Mouse (Mus musculus) thymus, postnatal 36 days (tissue): ENCODE data around the gene Lclat1.

Experiments
- DNase-seq, 2 experiments: peaks; one replicate each; pipeline ENCODE4 v3.0.0; 2022; ENCODE audit warnings: mixed read lengths in 2 of 2

Lclat1 gene

DNA sequence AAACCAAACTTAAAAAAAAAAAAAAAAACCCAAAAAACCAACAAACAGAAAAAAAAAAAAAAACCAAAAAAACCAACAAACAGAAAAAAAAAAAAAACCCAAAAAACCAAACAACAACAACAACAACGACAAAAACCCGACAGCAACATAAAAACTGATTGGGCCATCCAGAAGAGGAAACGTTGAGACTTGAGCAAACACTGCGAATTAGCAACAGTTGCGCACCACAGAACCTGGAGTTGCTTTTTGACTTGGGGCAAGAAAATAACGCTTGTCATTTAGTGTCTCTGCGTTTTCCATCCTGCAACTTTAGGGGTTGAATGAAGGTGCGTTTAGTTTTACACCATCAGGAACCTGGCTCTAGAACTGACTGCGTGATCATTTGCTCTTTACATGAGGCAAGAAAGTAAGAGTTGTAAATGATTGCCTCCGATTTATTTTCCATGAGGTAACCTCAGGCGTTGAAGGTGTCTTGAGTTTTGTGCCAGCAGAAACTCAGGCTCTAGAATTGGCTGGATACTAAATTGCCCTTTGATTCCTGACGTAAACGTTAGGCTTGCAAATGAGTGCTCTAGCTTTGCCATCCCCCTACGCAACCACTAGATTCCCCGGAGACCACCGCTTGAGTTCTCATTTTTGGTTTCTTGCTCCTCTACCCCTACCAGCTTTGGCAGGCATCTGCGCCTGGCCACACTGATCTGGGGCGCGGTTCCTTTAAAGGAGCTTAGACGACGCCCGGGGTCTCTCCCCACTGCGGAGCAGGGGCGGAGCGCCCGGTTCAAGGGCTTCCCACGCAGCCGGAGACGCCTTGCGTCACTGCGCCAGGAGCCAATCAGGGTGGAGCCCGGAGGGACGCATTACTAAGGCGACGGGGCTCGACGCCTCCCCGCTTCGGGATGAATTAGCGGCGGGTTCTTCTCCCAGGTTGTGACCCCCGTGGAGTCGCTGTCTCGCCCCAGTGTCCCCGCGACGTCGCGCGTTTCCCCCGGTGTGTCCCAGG lies at the start of gene Lclat1:
Lclat1 (plus strand) TSS at position 828 of the 1,000 bp plus-strand sequence.
- DNase-seq = peak; percentile 94 to 97

DNA sequence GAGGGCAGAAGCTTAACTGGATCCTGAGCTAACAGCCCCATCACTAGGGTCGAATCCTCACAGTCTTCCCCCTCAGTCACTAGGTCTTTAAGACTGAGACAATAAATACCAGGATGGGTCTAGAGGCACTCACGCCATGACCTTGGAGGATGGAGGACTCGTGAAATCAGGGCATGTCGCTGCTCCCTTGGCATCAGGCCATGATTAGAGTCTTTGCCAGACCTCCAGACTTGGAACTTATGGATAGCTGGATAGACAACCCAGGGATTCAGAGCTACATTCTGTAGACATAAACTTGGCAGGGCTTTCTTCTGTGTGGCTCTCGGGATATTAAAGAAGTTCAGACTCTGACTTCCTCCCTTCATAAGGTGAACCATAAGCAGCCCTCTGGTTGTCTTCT lies 49.5 kb upstream of the Lclat1 start:
- DNase-seq = no peak

DNA sequence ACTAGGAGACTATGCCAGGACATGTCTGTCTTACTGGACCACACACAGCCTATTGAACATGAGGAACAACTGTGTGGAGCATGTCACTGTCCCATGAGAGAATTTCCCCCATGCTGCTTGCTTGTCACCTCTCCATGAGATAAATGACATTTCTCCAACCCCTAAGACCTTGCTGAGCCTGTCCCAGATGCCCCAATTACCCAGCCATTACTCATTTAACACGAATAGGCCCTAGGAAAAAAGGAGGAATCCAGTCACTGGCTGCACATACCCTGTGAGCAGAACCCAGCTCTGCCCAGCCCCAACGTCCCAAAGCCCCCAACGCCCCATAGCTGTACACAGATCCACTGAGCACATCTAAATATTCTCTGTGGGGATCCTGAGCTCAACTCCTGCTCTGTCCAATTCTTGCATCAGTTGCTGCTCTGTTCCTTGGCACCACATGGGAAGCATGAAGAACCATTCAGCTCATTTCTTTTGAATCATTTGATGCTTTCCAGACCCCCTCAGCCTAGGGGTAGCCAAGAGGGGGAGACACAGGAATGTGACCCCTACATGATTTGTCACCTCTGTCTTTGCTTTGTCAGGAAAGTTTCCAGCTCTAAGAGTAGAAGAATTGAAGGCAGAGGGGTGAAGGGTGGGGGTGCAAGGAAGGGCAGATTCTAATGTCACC lies 47.4 kb upstream of the Lclat1 start:
- no peak for DNase-seq

DNA sequence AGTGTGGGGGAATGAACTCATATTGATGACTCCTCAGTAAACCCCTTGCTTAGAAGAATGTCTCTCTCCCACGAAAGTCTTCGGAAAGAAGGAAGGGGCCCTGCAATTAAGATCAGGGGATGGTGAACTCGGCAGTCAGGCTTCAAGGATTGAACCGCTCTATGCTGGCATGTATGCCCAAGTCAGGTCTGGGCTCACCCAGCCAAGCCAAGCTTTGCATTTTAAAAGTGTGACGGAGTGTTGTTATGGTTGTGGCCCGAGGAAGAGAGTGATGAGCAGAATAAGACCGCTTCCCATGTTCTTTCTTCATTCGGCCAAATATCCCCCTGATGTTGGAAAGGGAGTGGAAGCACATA lies 46.9 kb upstream of the Lclat1 start:
- DNase-seq = no peak

DNA sequence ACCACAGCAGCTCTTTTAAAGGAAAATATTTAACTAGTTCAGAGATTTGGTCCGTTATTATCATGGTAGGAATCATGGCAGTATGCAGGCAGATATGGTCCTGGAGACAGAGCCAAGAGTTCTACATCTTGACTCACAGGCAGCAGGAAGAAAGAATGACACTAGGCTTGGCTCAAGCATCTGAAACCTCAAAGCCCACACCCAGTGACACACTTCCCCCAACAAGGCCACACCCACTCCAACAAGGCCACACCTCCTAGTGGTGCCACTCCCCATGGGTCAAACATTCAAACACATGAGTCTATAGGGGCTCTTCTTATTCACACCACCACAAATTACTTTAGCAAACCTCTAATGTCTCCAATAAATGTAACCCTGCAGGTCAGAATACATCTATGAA lies 45.1 kb upstream of the Lclat1 start:
- DNase-seq = no peak

DNA sequence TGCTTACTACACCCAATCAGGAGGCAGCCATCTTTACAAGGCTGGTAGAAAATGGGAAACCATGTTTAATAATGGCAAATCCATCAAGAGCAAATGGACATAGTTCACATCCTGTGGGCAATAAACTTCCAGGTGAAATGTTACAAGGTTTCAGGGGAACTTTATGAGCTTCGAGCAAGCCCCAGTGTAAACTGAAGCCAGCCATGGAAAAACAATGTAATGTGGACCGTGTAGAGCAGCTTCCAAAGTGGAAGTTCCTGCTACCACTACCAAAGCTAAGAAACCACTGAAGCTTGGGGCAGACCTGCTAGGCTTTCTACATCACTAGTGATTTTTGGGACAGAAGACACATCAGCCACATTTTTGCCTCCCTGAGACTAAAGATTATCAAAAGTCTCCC lies 44.5 kb upstream of the Lclat1 start:
- DNase-seq = no peak

DNA sequence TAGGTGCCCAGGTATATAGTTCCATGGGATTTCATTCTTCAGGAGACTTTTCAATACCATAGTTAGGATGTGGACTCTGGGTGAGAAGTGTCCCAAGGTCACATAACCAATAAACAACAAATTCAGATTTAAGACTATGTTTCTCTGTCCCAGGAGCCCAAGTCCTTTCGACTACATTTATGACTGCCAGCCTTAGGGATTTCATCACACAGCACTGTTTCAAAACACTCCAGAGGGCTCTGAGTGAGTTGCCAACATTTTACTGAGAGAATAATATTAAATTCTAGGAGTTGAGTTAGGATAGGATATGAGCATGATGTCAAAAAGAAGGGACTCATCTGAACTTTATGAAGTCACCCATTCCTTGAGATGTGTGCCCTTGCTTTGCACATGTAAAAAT lies 44.0 kb upstream of the Lclat1 start:
- DNase-seq = no peak

DNA sequence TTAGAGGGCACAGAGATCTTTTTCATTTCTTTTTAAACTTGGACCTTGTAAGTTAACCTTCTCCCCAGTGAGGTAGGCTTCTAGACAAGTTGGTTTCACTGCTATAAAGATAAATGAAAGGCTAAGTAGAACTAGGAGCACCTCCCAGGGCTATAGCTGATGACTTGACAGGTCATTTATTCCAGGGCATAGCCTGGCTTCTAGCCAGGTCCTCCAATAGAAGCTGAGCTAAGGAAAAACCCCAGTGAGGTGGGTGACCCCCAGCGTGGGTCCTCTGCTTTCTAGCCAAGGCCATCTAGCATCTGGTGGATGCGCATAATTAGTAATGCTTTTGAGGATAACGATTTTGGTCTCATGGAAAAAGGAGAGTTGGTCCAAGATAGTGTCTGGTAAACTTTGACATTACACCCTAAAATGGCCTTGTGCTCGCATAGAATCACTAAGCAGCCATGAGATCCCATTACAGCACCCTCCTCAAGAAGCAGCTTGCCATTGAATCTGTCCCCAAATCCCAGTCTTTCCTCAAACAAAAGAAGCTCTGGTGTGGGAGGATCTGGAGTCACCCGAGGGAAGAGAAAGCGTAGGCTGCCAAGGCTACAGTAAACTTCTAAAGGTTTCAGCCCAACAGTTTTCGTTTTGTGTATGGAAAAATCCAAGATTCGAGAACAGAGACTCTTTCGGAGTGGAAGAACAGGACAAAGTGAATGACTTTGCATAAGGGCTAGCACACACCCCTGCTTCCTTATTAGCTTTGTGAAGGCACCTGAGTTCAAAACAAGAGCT lies 41.2 kb upstream of the Lclat1 start:
- no peak for DNase-seq

DNA sequence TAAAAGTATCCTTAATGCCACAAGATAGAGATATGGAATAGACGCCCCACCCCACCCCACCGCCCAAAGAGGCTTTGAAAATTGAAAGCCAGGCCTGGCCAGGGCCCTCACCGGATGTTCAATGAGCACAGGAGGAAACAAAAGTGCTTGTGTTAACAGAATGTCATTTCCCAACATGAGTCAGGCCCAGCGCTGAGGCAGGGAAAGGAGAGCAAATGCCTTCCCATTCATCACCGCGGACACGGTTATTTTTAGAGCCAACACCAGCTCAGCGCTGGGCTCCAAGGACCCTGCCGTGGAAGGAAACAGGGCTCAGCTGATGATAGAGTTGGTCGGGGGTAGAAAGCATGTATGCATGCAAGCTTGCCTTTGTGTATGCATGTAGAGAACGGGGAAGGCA lies 40.4 kb upstream of the Lclat1 start:
- DNase-seq = no peak

DNA sequence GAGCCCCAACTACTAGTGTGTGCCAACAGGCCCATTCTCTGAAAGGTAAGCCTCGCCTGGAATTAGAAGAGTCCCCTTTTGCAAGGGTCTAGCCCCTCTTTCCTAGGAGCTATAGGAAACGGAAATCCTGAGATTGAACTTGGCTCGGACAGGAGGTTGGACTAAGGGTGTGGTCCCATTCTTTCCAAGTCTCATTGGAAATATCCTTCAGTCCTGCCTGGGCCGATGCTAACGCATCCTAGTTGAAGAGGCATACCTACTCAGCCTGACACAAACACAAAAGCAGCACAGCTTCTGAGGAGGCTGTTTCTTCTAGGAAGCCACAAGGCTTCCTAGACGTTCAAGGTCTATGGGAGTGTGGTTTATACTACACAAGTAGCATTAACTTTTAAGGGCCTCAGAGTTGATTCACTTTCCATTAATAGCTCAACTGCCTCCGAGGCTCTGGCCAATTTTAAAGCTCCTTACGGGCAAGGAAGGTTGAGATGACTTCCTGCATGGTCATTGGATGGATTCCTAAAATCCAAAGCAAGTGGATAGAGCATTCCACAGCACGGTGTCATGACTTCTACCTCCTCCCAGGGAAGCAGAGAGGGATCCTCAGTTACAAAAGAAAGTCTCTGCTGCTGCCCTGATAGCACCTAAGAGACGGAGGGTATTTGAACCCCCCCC lies 39.3 kb upstream of the Lclat1 start:
- no peak for DNase-seq

DNA sequence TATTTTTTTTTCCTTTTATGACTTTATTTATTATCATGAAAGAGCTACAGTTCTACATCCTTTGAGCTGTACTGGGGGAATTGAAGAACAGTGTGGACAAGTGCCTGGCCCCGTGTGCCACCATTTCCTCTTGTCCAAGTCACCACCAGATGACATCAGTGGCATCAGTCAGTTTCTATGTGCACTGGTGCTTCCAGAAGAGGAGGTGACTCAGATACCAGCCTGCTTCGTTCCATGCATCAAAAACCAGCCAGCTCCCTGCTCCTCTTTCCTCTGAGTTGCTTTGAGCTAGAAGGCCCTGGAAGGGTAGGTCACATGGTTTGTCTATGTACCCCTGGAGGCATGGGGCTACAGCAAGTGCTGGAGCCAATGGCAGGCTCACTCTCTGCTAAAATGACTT lies 37.3 kb upstream of the Lclat1 start:
- DNase-seq = no peak

DNA sequence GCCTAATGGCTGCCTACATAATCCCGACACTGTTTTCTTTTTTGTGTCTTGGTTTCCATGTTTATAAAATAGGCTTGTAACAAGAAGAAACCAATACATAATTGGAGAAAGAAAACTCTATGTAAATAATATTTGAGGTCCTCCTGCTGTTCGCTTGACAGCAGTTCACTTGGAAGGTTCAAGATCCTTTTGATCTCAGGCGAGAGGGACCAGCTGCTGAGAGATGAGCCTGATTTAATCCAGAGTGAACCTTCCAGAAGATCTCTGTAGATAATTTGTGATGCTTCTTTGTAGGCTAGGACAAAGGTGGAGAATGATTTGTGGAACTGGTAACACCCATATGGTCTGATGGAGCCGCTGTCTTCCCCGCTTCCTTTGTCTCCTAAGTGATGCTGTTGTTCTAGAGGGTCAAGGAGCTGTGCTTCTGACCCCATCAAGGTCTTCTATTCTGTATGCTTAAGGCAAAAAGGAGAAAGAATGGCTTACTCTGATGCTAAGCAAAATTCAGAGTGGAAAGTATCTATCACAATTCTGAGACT lies 36.0 kb upstream of the Lclat1 start:
- no peak for DNase-seq

DNA sequence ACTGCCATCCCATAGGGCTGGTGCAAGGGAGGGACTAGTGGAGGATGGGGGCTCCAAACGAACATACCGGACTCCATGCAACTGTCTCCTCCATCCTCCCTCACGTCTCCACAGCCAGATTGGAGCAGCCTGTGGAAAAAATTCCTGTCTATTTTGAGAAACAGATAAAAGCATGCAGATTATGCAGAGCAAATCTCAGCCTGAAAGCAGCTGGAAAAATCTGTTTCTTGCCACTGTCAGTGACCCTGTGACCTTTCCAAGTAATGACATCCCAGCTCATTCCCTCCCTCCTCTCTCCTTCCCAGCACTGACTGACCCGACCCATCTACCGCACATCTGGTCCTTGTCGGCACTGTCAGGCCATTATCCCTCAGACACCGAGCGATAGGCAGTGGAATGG lies 35.5 kb upstream of the Lclat1 start:
- no peak for DNase-seq

DNA sequence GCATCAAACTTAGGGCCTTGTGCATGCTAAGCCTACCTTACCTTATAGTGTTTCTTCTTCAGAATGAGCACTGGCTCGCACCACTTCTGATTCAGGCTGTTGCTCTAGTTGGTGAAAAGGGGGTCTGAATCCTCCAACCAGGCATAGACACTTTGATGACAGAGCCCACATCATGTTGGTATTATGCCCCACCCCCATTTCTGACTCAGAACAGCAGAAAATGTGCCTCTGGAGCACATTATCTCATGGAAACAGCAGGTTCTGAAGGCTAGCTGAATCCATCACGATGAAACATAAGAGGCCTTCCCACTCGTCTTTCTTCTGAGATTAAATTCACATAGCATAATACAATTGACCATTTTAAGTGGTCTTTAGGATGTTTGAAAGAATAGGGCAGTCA lies 33.2 kb upstream of the Lclat1 start:
- DNase-seq = no peak

DNA sequence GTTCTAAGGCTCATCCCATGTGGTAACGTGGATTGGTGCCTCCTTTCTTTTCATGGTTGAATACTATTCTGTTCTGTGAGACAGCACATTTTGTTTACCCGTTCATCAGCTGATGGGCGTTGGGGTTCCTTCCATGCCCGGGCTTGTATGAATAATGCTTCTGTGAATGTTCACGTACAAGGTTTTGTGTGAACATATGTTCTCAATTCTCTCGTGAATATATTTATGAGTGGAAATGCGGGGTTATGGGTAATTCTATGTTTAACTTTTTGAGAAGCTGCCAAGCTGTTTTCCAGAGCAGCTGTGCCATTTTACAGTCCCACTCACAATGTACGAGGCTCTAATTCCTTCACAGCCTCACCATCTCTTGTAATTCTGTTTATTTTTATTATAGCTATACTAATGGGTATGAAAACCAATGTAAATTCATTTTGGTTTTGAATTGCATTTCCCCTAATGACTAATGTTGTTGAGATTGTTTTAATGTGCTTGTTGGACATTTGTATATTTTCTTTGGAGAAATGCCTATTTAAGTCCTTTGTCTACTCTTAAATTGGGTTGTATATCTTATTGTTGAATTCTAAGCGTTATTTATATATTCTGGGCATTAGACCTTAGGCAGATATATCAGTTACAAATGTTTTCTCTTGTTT lies 32.4 kb upstream of the Lclat1 start:
- no peak for DNase-seq

DNA sequence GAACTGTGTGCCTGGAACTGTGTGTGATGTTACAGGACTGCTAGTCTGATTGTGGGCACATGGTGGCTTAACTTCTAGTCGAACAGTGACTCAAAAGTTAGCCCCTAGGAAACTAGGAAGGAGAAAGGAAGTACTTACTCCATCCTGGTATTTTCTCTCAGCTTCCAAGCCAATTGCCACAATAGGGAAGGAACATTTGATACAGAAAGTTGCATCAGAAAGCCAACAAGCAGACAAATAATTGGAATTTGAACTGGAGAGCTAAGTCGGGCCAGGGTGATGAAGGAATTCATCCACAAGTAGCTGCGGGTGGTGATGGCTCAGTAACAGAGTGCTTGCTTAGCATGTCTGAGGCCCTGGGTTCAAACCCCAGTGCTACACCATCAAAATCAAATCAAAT lies 30.1 kb upstream of the Lclat1 start:
- DNase-seq = no peak

DNA sequence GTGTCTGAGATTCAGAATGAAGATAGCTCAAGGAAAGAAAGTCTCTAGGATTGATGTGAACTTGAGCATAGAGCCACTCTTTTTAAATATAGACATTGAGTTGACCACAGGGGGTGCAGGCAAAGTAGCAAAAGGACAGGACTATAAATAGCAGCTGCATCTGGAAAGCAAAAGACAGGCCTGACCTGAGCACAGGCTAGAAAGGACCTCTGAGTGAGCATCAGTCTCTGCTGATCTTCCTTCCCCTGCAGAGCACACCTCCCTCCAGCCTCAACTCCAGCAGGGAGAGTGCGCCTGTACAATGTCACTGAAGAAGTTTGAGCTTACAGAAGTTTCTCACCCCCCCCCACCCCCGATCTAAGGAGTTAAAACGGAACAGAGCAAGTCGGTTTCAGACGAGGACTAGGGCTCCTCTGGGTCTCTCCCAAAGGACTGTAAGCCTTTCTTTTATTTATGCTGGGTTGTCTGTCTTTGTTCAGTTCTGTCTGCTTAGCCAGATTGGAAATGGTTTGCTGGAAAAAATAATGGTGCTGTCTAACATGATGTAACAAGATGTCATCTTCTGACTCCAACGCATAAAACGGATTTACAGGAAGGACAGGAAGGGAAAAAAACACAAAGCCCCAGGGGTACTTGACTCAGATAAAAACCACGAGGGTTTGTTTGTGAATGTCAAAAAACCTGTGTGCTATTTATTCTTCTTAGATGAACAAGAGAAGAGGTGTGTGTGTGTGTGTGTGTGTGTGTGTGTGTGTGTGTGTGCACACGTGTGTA lies 26.2 kb upstream of the Lclat1 start:
- no peak for DNase-seq

DNA sequence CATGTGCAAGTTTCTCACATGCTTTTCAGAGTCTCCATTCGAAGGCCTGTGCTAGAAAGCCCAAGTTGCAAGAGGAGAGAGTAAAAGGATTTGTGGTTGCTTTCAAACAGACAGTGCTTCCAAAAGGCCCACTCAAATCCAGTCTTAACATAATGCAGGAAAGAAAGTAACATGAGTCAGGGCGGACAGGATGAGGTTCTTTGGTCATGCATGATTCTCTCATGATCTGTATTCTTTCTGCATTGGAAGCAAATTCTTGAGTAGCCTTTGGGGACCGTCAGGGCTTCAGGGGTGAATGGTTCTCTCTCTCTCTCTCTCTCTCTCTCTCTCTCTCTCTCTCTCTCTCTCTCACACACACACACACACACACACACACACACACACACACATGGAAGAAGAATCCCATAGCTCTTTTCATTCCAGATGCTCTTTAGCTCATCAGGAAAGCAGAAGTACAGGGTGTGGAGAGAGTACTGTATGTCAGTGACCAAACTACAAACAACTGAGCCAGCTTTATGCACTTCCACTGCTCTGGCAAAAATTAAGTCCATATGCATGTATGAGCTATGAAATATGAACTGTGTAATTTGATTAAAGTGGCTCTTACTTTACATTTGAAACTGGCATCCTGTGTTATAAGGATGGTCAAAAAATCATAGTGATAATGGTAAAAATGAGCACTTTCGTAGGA lies 25.1 kb upstream of the Lclat1 start:
- no peak for DNase-seq

DNA sequence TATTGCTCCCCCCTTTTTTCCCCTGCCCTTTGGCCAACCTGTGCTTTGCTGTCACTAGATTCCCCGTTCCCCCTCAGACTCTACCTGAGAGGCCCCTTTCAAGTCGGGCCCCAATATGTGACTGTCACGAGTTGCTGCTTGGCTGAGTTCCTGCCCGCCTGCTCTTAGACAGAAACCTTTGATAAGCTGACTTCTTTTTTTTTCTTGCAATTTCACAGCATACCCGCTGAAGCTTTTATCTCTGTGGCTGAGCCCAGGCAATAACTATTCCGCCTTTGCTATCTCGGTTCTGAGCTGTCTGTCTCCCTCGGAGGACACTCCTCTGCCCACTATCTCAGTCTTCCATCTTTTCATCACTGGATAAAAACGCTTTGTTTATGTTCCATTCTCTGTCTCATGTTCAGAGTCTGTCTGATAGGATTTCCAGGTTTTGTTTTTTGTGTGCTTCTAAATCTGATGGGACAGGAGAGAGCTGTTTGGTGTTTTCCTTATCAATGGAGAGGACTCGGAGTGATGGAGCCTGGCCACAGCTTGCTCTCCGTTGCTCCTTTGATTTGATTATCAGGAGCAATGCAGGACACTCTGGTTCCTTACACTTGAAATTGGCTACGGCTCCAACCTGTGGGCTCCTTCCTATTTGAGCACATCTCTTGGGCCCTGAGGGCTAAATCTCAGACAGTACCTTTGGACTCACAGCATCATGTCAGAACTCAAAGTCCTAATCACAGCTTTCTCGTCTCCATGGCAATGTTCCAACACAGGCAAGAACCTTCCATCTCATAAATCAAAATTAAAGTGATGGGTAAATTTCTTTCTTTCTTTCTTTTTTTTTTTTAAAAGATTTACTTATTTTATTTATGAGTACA lies 20.5 kb upstream of the Lclat1 start:
- DNase-seq = peak; percentile 48 to 74

DNA sequence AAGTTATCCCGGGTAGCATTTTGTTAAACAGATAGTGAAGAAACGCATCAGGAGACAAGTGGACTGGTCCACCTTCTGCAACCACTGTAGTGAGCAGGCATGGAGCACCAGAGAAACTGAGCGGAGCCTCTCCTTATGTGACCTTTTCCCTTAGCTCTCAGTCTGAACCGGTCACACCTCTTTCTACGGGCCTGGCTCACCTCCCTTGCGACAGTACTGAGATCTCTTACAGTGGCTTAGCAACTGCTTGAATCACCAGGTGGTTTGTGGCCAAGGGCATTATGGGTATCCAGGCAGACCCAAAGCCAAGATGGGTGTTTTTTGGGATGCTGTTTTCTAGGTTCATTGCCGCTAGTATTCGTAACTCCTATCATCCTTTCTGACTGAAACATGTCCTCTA lies 16.4 kb upstream of the Lclat1 start:
- DNase-seq = no peak
